ENCODE assay signal across 26 mouse cellular contexts in genomic region chr9:120874416-120874976, GRCm38 (mm10).
"Had no signal": no experiment of that assay in that cellular context is flagged by ENCODE, and none has a peak within 500 bp of the region (broad histone marks: within the 10 kb centered on the region; RNA-seq: fewer than 3 reads in every experiment).

No protein-coding gene starts in this region.

- H3K4me3 ChIP-seq: embryonic facial prominence, embryonic 10.5 days; embryonic facial prominence, embryonic 12.5 days; embryonic facial prominence, embryonic 13.5 days; embryonic facial prominence, embryonic 15.5 days; erythroblast, embryonic 14.5 days; forebrain, embryonic 10.5 days; forebrain, embryonic 12.5 days; forebrain, embryonic 13.5 days; forebrain, embryonic 15.5 days; gastrocnemius, adult 2 months; heart, adult 2 months; heart, embryonic 10.5 days had no signal

- H3K9me3 ChIP-seq: embryonic facial prominence, embryonic 10.5 days; embryonic facial prominence, embryonic 13.5 days; embryonic facial prominence, embryonic 15.5 days; forebrain, embryonic 10.5 days; forebrain, embryonic 12.5 days; forebrain, embryonic 15.5 days; heart, embryonic 10.5 days had no signal

- H3K27ac ChIP-seq: embryonic facial prominence, embryonic 10.5 days; embryonic facial prominence, embryonic 12.5 days; embryonic facial prominence, embryonic 13.5 days; embryonic facial prominence, embryonic 15.5 days; forebrain, embryonic 10.5 days; forebrain, embryonic 12.5 days; forebrain, embryonic 13.5 days; forebrain, embryonic 15.5 days; gastrocnemius, adult 2 months; heart, adult 2 months; heart, embryonic 10.5 days had no signal

- H3K36me3 ChIP-seq: embryonic facial prominence, embryonic 10.5 days; embryonic facial prominence, embryonic 12.5 days; embryonic facial prominence, embryonic 13.5 days; embryonic facial prominence, embryonic 15.5 days; forebrain, embryonic 10.5 days; forebrain, embryonic 12.5 days; forebrain, embryonic 15.5 days; heart, embryonic 10.5 days had no signal

- H3K27me3 ChIP-seq: embryonic facial prominence, embryonic 12.5 days; embryonic facial prominence, embryonic 13.5 days; embryonic facial prominence, embryonic 15.5 days; forebrain, embryonic 12.5 days; forebrain, embryonic 13.5 days; forebrain, embryonic 15.5 days had no signal

- DNase-seq: cerebellum, adult 9-10 months; cerebellum, adult 9-11 months; cerebellum, postnatal 10 days; cerebellum, postnatal 14 days; cerebellum, postnatal 25 days; cerebellum, postnatal 36 days; embryo, embryonic 11 days; forebrain, postnatal 0 days; gastrocnemius, adult 2 months; gastrocnemius, postnatal 10 days; gastrocnemius, postnatal 14 days; gastrocnemius, postnatal 25 days; gastrocnemius, postnatal 36 days; heart, adult 11 months; heart, adult 18-20 months; heart, adult 2 months had no signal

- H3K9ac ChIP-seq: embryonic facial prominence, embryonic 12.5 days; embryonic facial prominence, embryonic 13.5 days; embryonic facial prominence, embryonic 15.5 days; forebrain, embryonic 12.5 days; forebrain, embryonic 13.5 days; forebrain, embryonic 15.5 days; forebrain, postnatal 0 days had no signal
